Mouse (Mus musculus) midbrain, embryonic 10.5 days (tissue): Measurements from ENCODE around the gene Ecm1. TPM values are rescaled to one million over a fixed set of nuclear protein-coding genes. Genes with fewer than 3 reads are reported as not detected.

Experiments used
- DNase-seq: peaks from one replicate; pipeline ENCODE4 v3.0.0-alpha.2; 2017; ENCODE audit warnings: low spot score
- H3K27ac ChIP-seq: fragments of 300-500 bp; sonication (generic); replicated peaks from 2 replicates; pipeline ENCODE4 v1.5.1; 2016; ENCODE audit warnings: mild to moderate bottlenecking
- H3K27me3 ChIP-seq: fragments of 300-500 bp; sonication (generic); 2 replicates; pipeline ENCODE4 v1.6.1; 2016; ENCODE audit warnings: low read depth, mild to moderate bottlenecking; ENCODE audit not compliant: poor library complexity, severe bottlenecking
- H3K36me3 ChIP-seq: fragments of 300-500 bp; sonication (generic); 2 replicates; pipeline ENCODE4 v1.6.1; 2016; ENCODE audit warnings: mild to moderate bottlenecking, moderate library complexity
- H3K4me1 ChIP-seq: fragments of 300-500 bp; sonication (generic); 2 replicates; pipeline ENCODE4 v1.6.1; 2016
- H3K4me3 ChIP-seq: fragments of 300-500 bp; sonication (generic); 2 replicates; pipeline ENCODE4 v1.5.1; 2016; ENCODE audit warnings: mild to moderate bottlenecking, moderate library complexity
- H3K9me3 ChIP-seq: fragments of 300-500 bp; sonication (generic); replicated peaks from 2 replicates; pipeline ENCODE4 v1.6.1; 2016; ENCODE audit warnings: mild to moderate bottlenecking
- WGBS: fragments of 180-500 bp; shearing (Covaris S2); methylation state at CpG from one replicate; pipeline ENCODE4 v1.1.7; 2016; 5-methylcytosine and 5-hydroxymethylcytosine counted together
- polyA plus RNA-seq: library from polyadenylated mRNA; unstranded; fragments of >200 nt; fragmentation: Nextera tagmentation; extraction: Ambion mirVana; gene quantifications from 2 replicates; pipeline ENCODE4 v1.2.1, GENCODE M21; 2016

The Ecm1 gene
- polyA plus RNA-seq, 1 experiment from 2014 or later = 18.1 TPM

DNA sequence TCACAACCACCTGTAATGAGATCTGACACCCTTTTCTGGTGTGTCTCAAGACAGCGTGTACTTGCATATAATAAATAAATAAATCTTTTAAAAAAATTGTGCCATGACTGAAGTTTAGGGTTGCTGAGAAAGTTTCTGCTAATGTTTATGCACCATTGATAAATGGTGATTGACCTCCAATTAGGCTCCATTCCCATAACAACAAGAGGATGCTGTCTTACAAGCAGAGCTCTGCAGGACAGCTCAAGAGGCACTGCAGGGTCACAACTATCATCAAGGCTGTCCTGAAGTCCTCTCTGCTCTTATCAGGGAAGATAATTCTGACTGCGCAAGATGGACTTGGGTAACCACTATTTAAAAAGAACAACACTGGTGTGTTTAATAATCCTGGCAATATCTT lies 21.2 kb downstream of the Ecm1 start:
- Histone ChIP-seq H3K27me3 (no peaks in the 10 kb centered on the region), H3K9me3 (peaks cover 2% of the 10 kb centered on the region; the same call in 1 of the 2 replicates), H3K4me1 (peaks cover 7% of the 10 kb centered on the region; the same call in 1 of the 2 replicates), H3K4me3 (no peak overlapping the region), H3K27ac (no peak overlapping the region), H3K36me3 (no peaks in the 10 kb centered on the region)
- no peak for DNase-seq
- WGBS = 95% methylated on average over 2 of the region's 2 CpGs

DNA sequence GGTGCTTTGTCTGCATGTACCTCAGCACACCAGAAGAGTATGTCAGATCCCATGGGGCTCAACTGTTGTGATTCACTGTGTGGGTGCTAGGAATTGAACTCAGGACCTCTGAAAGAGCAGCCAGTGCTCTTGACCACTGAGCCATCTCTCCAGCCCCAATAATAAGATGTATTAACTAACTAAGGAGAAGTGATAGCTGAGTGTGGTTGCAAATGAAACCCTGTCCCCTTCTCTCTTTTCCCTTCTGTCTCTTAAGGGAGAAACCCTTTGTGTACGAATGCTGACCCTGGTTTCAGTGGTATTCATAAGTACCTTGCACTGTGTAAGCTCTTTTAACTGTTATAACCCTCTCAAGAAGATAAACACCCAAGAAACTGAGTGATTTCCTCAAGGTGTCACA lies 23.3 kb downstream of the Ecm1 start:
- peaks cover 9% of the 10 kb centered on the region for H3K9me3 ChIP-seq
- no peak overlapping the region for H3K27ac ChIP-seq
- H3K36me3 ChIP-seq = no peaks in the 10 kb centered on the region
- peaks cover 7% of the 10 kb centered on the region; the same call in 1 of the 2 replicates for H3K4me1 ChIP-seq
- H3K27me3 ChIP-seq = no peaks in the 10 kb centered on the region
- WGBS = 86% methylated on average over 1 of the region's 1 CpGs
- H3K4me3 ChIP-seq = no peak overlapping the region
- DNase-seq = no peak

DNA sequence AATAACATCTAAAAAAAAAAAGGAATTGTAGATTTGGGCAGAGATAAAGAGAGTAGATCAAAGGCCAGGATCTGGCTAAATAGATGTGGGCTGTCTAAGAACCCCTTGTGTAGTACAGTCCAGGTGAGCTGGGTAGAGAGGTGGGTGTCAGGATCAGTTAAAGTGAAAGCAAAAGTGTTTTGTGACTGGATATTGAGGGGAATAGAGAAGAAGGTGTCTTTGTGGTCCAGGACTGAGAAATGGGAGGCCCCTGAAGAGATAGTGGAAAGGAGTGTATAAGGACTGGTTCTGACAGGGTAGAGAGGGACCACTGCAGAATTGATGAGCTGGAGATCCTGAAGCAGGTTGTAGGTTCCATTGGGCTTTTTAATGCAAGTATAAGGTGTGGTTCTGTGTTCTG lies 29.4 kb downstream of the Ecm1 start:
- Histone ChIP-seq H3K4me1 (no peaks in the 10 kb centered on the region), H3K27ac (no peak overlapping the region), H3K36me3 (no peaks in the 10 kb centered on the region), H3K4me3 (no peak overlapping the region), H3K9me3 (peaks cover 9% of the 10 kb centered on the region), H3K27me3 (no peaks in the 10 kb centered on the region)
- no peak for DNase-seq

DNA sequence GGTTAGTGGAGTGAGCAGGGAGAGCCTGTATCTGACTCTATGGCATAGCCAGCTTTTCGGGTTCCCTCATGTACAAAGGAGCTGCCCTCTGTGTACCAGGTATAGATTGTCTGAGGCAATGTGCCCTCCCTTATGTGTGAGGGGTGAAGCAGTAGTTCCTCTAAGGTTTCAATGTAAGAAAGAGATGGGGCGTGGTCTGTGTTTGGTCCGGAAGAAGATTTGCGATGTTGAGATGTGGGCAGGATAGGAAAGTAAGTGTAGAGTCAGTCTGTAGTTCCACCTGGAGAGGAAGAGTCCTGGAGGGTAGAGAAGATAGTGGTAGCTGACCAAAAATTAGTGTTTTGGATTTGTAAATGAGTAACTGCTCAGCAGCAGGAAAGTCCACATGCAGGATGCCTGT lies 30.3 kb downstream of the Ecm1 start:
- no peak for DNase-seq
- 94% methylated on average over 4 of the region's 4 CpGs for WGBS
- Histone ChIP-seq H3K4me1 (no peaks in the 10 kb centered on the region), H3K36me3 (no peaks in the 10 kb centered on the region), H3K27ac (no peak overlapping the region), H3K9me3 (peaks cover 9% of the 10 kb centered on the region), H3K4me3 (no peak overlapping the region), H3K27me3 (no peaks in the 10 kb centered on the region)

DNA sequence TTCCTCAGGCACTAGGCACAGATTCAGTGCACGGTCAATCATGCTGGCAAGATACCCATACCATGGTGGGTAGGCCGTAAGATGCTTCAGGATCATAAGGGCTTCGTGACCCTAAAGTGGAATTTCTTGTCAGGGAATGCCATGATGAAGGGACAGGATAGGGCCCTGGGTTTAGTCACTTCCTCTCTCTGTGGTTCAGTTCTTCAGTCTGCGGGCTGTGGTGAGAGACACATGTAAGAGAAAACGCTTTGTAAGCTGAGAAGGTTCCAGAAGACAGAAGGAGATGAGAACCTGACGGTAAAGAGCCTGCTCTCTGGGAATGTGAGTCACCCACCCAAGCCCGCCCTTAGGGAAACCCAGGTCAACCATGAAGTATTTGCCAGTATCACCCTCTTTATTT lies 31.9 kb downstream of the Ecm1 start:
- H3K27me3 ChIP-seq = no peaks in the 10 kb centered on the region
- no peak overlapping the region for H3K27ac ChIP-seq
- no peaks in the 10 kb centered on the region for H3K36me3 ChIP-seq
- DNase-seq = no peak
- no peak overlapping the region for H3K4me3 ChIP-seq
- H3K4me1 ChIP-seq = peaks cover under 1% of the 10 kb centered on the region; the same call in 1 of the 2 replicates
- peaks cover under 1% of the 10 kb centered on the region; the same call in 1 of the 2 replicates for H3K9me3 ChIP-seq
- WGBS = 90% methylated on average over 7 of the region's 7 CpGs

DNA sequence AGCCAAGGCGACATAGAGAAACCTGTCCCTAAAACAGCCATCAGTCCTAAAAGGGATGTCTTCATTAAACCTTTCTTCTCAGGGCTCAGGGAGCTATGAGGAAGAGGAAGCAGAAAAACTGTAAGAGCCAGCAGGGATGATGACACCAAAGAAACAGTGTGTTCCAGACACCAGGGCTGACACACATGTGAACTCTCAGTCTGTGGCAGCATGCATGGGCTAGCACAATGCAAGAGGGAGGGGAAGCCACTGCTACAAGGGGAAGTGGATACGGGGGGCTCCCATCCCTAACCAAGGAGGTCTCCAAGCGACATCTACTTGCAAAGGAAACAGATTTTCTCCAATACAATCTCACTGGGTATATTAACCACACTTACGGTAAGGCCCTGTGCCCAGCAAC lies 33.1 kb downstream of the Ecm1 start:
- Histone ChIP-seq H3K27me3 (no peaks in the 10 kb centered on the region), H3K4me3 (no peak overlapping the region), H3K9me3 (no peaks in the 10 kb centered on the region), H3K36me3 (no peaks in the 10 kb centered on the region), H3K4me1 (peaks cover 13% of the 10 kb centered on the region), H3K27ac (no peak overlapping the region)
- no peak for DNase-seq
- WGBS = 82% methylated on average over 4 of the region's 4 CpGs

DNA sequence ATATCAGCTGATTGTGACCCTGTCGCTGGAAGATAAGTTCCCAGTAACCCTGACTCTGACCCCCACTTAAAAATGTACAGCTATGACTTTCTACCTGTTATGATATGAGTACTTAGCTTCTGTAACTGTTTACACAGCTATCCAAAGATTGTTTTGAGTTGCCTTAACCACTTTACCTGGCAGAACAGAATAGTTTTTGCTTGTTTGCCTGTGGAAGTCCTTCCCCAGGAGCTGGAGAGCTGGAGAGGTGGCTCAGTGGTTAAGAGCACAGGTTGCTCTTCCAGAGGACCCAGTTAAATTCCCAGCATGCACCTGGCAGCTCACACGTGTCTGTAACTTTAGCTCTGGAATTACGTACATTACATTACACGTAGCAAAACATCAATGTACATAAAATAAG lies 34.8 kb downstream of the Ecm1 start:
- no peaks in the 10 kb centered on the region for H3K9me3 ChIP-seq
- H3K27ac ChIP-seq = no peak overlapping the region
- no peak overlapping the region for H3K4me3 ChIP-seq
- WGBS = 89% methylated on average over 4 of the region's 4 CpGs
- H3K27me3 ChIP-seq = no peaks in the 10 kb centered on the region
- peaks cover 28% of the 10 kb centered on the region for H3K4me1 ChIP-seq
- H3K36me3 ChIP-seq = no peaks in the 10 kb centered on the region
- DNase-seq = no peak

DNA sequence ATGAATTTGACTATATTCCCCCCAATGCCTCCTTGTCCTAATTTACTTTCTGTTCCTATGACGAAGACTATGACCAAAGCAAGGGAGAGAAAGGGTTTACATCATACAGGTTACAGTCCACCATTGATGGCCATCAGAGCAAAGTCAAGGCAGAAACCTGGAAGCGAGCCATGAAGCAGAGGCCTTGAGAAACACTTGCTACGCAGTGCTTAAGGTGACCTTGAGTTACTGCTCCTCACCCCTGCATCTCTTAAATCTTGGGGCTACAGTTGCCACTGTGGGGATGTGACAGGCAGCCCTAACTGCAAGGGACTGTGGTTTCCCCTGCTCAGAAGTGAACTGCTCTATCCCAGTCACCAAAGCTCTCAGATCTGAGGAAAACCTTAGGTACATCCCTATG lies 36.1 kb downstream of the Ecm1 start:
- no peaks in the 10 kb centered on the region for H3K9me3 ChIP-seq
- H3K27ac ChIP-seq = no peak overlapping the region
- 96% methylated on average over 3 of the region's 3 CpGs for WGBS
- DNase-seq = no peak
- no peaks in the 10 kb centered on the region for H3K27me3 ChIP-seq
- H3K4me3 ChIP-seq = no peak overlapping the region
- peaks cover 28% of the 10 kb centered on the region for H3K4me1 ChIP-seq
- H3K36me3 ChIP-seq = no peaks in the 10 kb centered on the region

DNA sequence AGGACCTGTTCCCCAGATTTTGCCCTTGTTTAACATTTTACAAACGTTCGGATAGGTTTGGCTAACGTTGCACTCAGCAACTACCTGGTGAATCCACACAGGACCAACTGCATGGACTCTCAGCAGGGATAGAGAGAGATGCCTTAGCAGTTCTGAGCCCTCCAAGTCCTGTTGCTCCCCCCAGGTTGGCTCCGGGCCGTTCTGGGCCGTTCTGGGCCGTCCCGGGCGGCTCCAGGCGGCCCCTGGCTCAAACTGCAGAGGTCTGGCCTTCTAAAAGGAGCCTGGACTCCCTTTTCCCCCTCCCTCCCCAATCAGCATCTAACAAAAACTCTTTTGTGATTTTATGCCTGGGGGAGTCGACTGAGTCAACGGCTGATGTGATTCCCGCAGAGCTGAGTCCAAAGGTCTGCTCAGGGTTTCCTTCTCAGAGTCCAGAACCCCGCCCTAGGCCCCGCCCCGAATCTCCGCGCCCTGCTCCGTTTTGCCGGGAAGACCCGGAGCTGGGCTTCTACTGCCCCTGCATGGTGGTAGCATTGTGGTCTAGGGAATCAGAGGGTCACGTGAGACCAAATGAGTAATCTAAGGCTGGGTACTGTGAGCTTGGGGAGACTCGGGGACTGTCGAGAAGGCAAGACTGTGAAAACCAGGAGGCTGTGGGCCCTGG lies 37.4 kb downstream of the Ecm1 start:
- peak overlapping the region; percentile 49 for H3K4me3 ChIP-seq
- DNase-seq = peak; percentile 85
- peaks cover 28% of the 10 kb centered on the region for H3K4me1 ChIP-seq
- WGBS = 6% methylated on average over 24 of the region's 24 CpGs
- peak overlapping the region; percentile 88 for H3K27ac ChIP-seq
- no peaks in the 10 kb centered on the region for H3K27me3 ChIP-seq
- H3K36me3 ChIP-seq = no peaks in the 10 kb centered on the region
- no peaks in the 10 kb centered on the region for H3K9me3 ChIP-seq

DNA sequence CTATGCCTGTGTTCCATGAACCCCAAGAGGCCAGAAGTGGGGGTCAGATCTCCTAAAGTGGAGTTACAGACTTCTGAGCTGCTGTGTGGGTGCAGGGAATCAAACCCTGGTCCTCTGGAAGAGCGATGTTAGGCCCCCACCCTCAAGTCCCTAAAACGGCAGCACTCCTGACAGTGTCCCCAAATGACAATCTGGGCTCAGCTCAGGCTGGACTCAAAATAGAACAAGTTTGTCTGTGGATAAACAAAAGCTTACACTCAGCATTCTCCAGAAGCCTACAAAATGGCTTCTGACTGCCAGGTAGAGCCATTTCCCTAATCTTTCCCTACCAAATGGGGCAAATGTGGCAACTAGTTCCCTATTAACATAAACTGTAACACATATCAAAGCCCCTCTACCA lies 38.3 kb downstream of the Ecm1 start:
- Histone ChIP-seq H3K27me3 (no peaks in the 10 kb centered on the region), H3K4me3 (no peak overlapping the region), H3K27ac (no peak overlapping the region; the same call in 1 of the 2 replicates), H3K9me3 (no peaks in the 10 kb centered on the region), H3K36me3 (no peaks in the 10 kb centered on the region), H3K4me1 (peaks cover 36% of the 10 kb centered on the region)
- 82% methylated on average over 2 of the region's 2 CpGs for WGBS
- no peak for DNase-seq

DNA sequence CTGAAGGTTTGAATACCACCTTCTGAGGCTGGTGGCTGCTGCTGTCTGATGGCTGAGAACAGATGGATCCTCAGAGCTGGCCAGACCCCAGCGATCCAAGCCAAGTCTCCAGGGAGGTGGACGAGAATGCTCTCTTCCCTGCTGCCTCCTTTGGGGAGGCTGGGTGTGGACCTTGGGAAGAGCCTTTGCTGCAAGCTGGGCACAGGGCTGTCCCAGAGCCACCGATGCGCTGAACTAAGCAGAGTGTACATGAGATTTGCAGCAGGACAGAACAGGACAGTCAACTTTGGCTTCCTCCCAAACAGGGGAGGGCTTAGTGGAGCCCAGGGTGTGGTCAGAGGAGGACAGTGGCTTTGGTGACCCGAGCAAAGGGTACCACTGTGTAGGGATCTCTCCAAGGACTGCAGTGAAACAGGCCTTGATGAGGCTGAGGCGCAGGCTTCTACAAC lies 39.1 kb downstream of the Ecm1 start:
- peaks cover 44% of the 10 kb centered on the region for H3K4me1 ChIP-seq
- 59% methylated on average over 6 of the region's 6 CpGs for WGBS

DNA sequence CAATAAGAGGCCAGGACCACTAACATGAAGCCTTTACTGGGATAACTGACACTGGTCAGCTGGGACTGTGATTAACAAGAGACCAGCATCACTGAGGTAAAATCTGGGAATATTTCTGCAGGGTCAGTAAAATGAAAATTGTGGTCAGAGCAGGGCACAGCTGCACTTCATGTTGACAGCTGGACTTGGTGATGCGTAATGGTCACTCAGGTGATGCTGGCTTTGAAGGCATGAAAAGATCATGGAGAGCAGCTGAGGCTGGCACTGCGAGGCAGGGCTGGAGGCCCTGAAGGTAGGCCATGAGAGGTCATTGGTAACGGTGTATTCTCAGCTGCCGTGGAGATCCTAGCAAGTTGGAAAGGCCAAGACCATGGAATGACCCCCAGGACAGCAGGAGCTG lies 41.1 kb downstream of the Ecm1 start:
- WGBS = 94% methylated on average over 4 of the region's 4 CpGs
- Histone ChIP-seq H3K9me3 (no peaks in the 10 kb centered on the region), H3K27ac (no peak overlapping the region), H3K4me1 (peaks cover 59% of the 10 kb centered on the region), H3K36me3 (no peaks in the 10 kb centered on the region), H3K4me3 (no peak overlapping the region), H3K27me3 (no peaks in the 10 kb centered on the region)
- no peak for DNase-seq

More for the DNA sequence above, 39.1 kb downstream of the Ecm1 start:
- Histone ChIP-seq H3K36me3 (no peaks in the 10 kb centered on the region), H3K4me3 (no peak overlapping the region), H3K9me3 (no peaks in the 10 kb centered on the region), H3K27ac (0 out of 2 replicates have a peak overlapping the region, but pooled peaks have one; percentile 34), H3K27me3 (no peaks in the 10 kb centered on the region)
- no peak for DNase-seq

DNA sequence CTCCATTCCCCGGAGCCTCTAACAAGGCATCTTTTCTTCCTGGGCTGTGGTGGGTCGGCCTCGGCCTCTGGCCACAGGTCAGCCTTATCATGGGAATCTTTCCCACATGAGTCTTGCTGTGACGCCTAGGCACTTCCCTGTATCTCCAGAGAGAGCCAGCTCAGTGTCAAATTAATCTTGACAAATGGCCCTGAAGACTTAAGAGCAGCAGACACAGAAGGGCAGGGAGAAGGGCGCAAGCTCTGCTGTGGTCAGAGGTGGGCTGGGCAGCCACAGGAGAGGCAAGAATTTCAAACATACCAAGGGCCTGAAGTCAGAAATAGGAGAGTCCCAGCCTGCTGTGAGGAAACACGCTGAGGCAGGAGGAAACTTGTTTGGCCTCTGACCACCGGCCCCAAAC lies 43.0 kb downstream of the Ecm1 start:
- no peak overlapping the region for H3K4me3 ChIP-seq

More for the DNA sequence above, 43.0 kb downstream of the Ecm1 start:
- H3K27ac ChIP-seq = peak overlapping the region; percentile 68
- H3K27me3 ChIP-seq = no peaks in the 10 kb centered on the region
- no peaks in the 10 kb centered on the region for H3K9me3 ChIP-seq
- no peak for DNase-seq
- WGBS = 29% methylated on average over 7 of the region's 7 CpGs
- H3K36me3 ChIP-seq = 0 out of 2 replicates have a peak, but pooled peaks cover 3% of the 10 kb centered on the region
- peaks cover 48% of the 10 kb centered on the region for H3K4me1 ChIP-seq
